Mouse (Mus musculus) MEL (cell line): ENCODE measurements around the gene Syt2.

Source experiments
- BHLHE40 ChIP-seq: IDR thresholded peaks from 2 replicates; pipeline ENCODE4 v1.6.1; 2012; ENCODE audit warnings: low read depth, mild to moderate bottlenecking, inconsistent platforms, low read length, improper control_type of control experiment, borderline replicate concordance
- CTCF ChIP-seq, 3 experiments: IDR thresholded peaks in 2 of 3; conservative IDR thresholded peaks in 1 of 3; 2 replicates each; pipeline ENCODE4 v1.5.1; 2011 to 2012; ENCODE audit warnings: low read length in 3 of 3, low read depth in 2 of 3, mild to moderate bottlenecking in 2 of 3, improper control_type of control experiment in 1 of 3, inconsistent platforms in 1 of 3, mixed read lengths in 1 of 3, moderate library complexity in 1 of 3; ENCODE audit not compliant: control insufficient read depth in 1 of 3, insufficient read depth in 1 of 3, poor library complexity in 1 of 3, severe bottlenecking in 1 of 3
- EP300 ChIP-seq, 2 experiments: IDR thresholded peaks; 2 replicates each; pipeline ENCODE4 v1.6.1; 2011; ENCODE audit warnings: improper control_type of control experiment in 2 of 2, low read length in 2 of 2, low read depth in 1 of 2, mild to moderate bottlenecking in 1 of 2
- GATA1 ChIP-seq: IDR thresholded peaks from 2 replicates; pipeline ENCODE4 v1.6.1; 2011; ENCODE audit warnings: low read depth, low read length, improper control_type of control experiment
- HCFC1 ChIP-seq: IDR thresholded peaks from 2 replicates; pipeline ENCODE4 v1.6.1; 2012; ENCODE audit warnings: low read depth, mild to moderate bottlenecking, inconsistent platforms, low read length, improper control_type of control experiment, moderate library complexity
- MAZ ChIP-seq: IDR thresholded peaks from 2 replicates; pipeline ENCODE4 v1.6.1; 2012; ENCODE audit warnings: low read depth, mild to moderate bottlenecking, inconsistent platforms, low read length, improper control_type of control experiment
- NELFE ChIP-seq: IDR thresholded peaks from 2 replicates; pipeline ENCODE4 v1.6.1; 2011; ENCODE audit warnings: low read depth, low read length, improper control_type of control experiment
- POLR2A ChIP-seq, 2 experiments: IDR thresholded peaks; 2 replicates each; pipeline ENCODE4 v1.6.1; 2011 to 2012; ENCODE audit warnings: low read length in 2 of 2, mild to moderate bottlenecking in 2 of 2, control low read depth in 1 of 2, improper control_type of control experiment in 1 of 2, low read depth in 1 of 2, moderate library complexity in 1 of 2; ENCODE audit not compliant: control insufficient read depth in 1 of 2, insufficient read depth in 1 of 2, poor library complexity in 1 of 2
- RAD21 ChIP-seq: IDR thresholded peaks from 2 replicates; pipeline ENCODE4 v1.6.1; 2011; ENCODE audit warnings: mild to moderate bottlenecking, low read depth, low read length, improper control_type of control experiment
- RCOR1 ChIP-seq: IDR thresholded peaks from 2 replicates; pipeline ENCODE4 v1.6.1; 2012; ENCODE audit warnings: low read depth, mild to moderate bottlenecking, inconsistent platforms, low read length, improper control_type of control experiment
- USF1 ChIP-seq: IDR thresholded peaks from 2 replicates; pipeline ENCODE4 v1.6.1; 2014; ENCODE audit warnings: low read depth, mild to moderate bottlenecking, inconsistent platforms, low read length, improper control_type of control experiment, moderate library complexity
- ZC3H11A ChIP-seq: IDR thresholded peaks from 2 replicates; pipeline ENCODE4 v1.6.1; 2012; ENCODE audit warnings: low read depth, mild to moderate bottlenecking, inconsistent platforms, low read length, improper control_type of control experiment
- ZKSCAN1 ChIP-seq: IDR thresholded peaks from 2 replicates; pipeline ENCODE4 v1.6.1; 2012; ENCODE audit warnings: low read depth, mild to moderate bottlenecking, inconsistent platforms, low read length, improper control_type of control experiment, moderate library complexity
- ZNF384 ChIP-seq: IDR thresholded peaks from 2 replicates; pipeline ENCODE4 v1.6.1; 2012; ENCODE audit warnings: low read depth, mild to moderate bottlenecking, inconsistent platforms, low read length, improper control_type of control experiment

GRCm38 (mm10) chr1:134763250-134763649 is 116.8 kb downstream of the Syt2 start:
- no peak for TF ChIP-seq GATA1
- TF ChIP-seq ZC3H11A: no peak
- no peak for TF ChIP-seq USF1
- TF ChIP-seq CTCF (IDR thresholded peaks at IDR 0.05 in 2 of 3, conservative IDR thresholded peaks at IDR 0.05 in 1 of 3; ENCODE audit: control insufficient read depth in 1 of 3, insufficient read depth in 1 of 3, low read depth in 2 of 3, low read length in 3 of 3, poor library complexity in 1 of 3, severe bottlenecking in 1 of 3): no peak
- TF ChIP-seq EP300 (IDR thresholded peaks at IDR 0.05; ENCODE audit: low read depth in 1 of 2, low read length in 2 of 2): no peak
- TF ChIP-seq POLR2A (IDR thresholded peaks at IDR 0.05; ENCODE audit: control insufficient read depth in 1 of 2, insufficient read depth in 1 of 2, low read depth in 1 of 2, low read length in 2 of 2, poor library complexity in 1 of 2): no peak
- no peak for TF ChIP-seq HCFC1
- TF ChIP-seq BHLHE40: no peak
- TF ChIP-seq MAZ: no peak
- no peak for TF ChIP-seq ZKSCAN1
- TF ChIP-seq NELFE: no peak
- no peak for TF ChIP-seq RCOR1
- no peak for TF ChIP-seq RAD21
- TF ChIP-seq ZNF384: no peak
